Mouse (Mus musculus): ENCODE measurements around the gene Trim72.
"Not testable (repeated sequence)": the region's sequence is repeated elsewhere in the genome, so short reads cannot be mapped to it uniquely, and the experiment has no call there.

Trim72 gene

DNA sequence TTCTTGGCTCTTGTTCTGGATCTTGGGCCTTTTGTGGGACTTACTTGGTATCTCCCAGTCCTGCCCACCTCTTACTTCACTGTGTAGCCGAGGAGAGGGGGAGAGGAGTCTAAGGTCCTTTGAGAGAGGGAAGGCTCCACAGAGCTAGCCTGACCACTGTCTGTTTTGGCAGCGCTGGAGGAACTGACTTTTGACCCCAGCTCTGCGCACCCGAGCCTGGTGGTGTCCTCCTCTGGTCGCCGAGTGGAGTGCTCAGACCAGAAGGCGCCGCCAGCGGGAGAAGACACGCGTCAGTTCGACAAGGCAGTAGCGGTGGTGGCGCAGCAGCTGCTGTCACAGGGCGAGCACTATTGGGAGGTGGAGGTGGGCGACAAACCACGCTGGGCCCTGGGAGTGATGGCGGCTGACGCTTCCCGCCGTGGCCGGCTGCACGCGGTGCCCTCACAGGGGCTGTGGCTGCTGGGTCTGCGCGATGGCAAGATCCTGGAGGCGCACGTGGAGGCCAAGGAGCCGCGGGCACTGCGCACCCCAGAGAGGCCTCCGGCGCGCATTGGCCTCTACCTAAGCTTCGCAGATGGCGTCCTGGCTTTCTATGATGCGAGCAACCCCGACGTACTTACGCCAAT lies 6.1 kb downstream of the Trim72 start:
- DNase-seq (ENCODE audit: low spot score), result no peak

DNA sequence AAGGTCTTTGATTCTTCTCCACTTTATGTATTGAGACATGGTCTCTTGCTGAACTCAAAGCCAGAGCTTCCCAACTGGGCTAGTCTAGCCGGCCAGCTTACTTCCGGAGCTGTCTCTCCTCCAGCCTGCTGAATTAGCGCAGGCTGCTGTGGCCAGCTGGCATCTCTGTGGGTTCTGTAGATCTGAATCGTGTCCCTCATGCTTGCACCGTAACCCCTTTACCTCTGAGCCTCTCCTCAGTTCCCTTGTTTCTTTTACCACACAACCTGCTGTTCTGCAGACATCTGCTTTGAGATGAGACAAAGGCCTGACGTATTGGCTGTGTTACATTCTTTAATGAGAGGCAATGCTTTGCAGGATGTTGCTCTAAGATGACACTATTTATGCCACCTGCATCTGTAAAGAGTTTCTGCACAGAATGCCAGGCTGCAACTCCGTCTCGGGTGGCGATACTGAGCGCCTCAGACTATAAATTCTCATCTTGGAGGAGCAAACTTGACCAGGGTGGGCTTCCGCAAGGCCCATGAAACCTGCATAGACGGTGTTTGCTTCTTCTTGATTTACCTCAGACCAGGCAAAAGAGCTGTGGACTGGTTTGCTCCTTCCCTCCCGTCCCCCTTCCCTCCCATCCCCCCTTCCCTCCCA lies 8.5 kb downstream of the Trim72 start:
- DNase-seq (ENCODE audit: low spot score), result no peak

DNA sequence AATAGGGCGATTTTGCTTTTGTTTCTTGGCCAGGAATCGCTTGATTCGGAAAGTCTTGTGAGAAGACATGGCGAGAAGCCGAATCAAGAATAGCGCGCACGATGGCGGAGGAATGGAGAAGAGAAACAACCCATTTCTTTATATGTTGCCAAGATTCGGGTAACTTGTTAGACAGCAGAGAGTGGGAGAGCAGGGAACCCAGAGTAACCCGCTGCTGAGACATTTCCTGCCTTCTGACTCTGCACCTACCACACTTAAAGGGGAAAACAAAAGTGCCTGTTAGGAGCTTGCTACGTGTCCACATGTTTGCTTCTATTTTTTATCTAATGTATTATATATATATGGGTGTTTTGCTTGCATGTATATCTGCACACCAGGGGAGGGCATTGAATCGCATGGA lies 9.4 kb downstream of the Trim72 start:
- DNase-seq (ENCODE audit: low spot score), result no peak

DNA sequence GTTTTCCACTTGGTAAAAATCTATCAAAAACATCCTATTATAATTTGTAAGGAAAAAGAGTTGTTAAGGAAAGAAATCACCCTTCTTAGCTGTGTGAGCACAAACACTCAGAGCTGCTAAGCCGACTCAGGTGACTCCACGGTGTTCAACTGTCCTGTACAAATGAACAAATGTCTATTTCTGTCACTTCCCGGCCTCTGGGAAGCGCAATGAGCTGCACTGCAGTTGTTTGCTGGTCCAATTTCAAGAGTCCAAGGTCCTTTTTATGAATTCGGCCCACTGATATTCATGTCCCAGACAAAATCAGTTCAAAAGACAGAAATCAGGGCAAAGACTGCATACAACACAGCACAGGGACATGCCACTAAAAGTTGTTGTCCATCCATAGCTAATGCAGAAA lies 12.4 kb downstream of the Trim72 start:
- DNase-seq (ENCODE audit: low spot score), result not testable (repeated sequence)

DNA sequence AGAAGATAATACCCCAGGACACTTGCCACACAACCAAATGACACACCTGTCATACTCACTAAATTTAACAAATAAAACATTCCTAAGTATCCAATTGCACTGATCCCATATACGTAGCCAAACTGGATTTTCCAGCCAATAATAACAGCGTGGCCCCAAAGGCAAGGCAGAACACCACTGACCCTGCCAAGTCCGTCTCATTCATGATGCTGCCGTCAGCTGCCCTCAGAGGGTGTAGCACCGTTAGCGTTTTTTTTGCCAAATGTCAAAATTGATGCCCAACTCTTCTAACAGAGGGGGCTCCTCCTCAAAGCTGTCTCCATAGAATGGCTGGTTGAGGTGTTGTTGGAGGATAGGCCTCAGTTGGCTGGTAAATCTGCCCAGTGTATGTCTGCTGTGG lies 12.9 kb downstream of the Trim72 start:
- DNase-seq (ENCODE audit: low spot score), result no peak

DNA sequence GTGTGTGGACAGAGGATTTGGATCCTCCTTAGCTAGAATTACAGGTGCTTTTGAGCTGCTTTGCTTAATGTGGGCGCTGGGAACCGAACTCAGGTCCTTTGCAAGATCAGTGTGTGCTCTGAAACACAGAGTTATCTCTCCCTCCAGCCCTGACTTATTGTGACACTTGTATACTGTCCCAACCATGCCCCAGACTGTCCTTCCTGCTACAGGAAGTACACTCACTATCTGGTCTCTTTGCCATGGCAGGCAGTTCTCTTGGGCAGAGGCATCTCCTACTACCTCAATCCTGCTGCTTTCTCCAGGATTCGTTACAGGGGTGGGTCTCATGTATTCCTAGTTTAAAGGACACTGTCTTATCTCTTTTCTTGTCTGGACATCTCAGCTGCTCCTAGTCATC lies 14.5 kb downstream of the Trim72 start:
- no peak for DNase-seq (ENCODE audit: low spot score)

DNA sequence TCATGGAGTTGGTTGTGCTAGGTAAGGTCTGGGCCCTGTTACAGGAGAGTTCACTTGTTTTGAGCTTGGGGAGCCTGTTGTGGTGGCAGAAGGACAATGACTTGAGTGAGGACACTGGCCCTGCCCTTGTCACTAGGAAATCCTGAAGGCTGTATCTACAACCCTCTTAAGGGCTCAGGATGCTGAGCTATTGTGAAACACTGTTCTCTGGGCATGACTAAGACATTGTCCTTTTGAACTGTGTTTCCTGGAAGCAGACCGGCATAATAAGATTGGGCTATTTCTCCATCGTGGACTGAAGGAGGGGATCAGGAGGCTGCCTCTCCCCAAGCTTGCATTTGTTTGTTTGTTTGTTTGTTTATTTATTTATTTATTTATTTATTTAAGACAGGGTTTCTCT lies 15.4 kb downstream of the Trim72 start:
- DNase-seq (ENCODE audit: low spot score), result no peak

DNA sequence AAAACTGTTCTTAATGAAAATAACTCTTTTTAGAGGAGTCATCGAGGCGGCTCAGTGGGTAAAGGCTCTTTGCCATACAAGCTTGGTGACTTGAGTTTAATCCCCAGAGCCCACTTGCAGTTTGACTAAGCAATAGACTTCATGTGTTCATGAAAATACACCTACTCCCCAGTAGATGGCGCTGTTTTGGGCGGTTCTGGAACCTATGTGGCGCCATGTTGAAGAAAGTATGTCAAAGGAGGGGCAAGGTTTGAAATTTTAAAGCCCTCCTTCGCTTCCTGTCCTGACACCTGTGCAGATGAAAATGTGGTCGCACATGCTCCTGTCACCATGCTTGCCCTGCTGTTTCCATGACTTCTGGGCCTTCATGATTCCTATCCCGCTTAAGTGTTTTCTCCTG lies 19.2 kb downstream of the Trim72 start:
- DNase-seq (ENCODE audit: low spot score), result no peak

DNA sequence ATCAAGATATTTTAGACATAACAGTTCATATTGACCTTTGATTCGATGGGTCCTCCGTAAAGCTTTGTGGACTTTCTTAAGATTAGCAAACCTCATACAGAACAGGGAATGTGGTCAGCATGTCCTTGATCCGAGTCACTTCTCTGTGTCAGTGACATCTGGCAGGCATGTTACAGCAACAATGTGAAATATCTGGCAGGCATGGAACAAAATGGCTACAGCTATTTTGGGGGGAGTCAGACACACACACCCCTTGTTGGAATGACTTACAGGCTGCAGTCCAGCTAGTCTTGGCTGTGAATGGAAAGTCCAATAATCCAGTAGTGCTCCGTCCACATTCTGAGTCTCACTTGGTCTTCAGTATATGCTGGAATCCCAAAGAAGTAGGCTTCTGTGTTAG lies 19.8 kb downstream of the Trim72 start:
- no peak for DNase-seq (ENCODE audit: low spot score)

DNA sequence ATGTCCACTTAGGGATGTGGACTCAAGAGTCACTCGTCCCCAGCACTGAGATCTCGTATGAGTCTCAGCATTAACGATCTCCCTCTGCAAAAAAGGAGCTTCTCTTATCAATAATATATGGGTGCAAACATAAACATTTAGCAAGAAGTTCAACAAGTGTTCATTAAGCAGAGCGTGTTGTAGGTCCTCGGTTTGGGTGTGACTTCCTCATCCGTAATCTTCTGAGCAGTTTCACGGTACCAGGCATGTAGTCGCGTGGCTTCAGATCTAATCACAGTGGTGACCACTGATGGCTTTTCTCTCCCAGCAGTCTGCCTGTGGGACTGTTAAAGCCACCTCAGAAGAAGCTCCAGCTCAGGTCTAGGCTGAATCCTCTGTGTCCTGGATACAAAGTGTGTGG lies 20.6 kb downstream of the Trim72 start:
- no peak for DNase-seq (ENCODE audit: low spot score)

DNA sequence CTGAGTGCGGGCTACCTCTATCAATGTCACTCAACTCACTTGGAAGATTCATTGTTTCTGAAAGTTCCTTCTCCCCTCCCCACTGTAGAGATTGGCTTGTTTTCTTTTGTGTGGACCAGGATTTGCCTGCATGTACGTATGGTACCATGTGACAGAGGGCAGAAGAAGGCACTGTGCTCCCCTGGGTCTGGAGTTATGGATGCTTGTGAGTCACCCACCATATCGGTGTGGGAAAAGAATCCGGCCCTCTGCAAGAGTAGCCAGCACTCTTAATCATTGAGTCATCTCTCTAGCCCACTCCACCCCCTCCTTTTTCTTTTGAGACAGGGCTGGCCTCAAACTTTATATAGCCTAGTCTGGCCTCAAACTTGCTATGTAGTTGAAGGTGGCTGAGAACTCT lies 21.2 kb downstream of the Trim72 start:
- no peak for DNase-seq (ENCODE audit: low spot score)

DNA sequence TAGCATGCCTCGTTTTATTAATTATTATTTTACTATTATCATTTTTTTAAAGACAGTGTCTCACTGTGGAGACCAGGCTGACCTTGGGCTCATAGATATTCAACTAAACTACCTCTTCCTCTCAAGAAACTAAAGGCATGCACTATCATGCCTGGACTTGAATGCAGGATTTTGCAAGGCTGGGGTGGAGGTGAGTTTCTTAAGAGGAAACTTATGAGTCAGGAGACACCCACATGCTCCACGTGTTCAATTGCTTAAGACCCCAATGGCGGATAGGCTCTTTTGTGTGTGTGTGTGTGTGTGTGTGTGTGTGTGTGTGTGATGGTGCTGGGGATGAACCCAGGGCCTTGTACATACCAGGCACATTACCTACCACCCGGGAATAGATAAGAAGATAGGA lies 21.6 kb downstream of the Trim72 start:
- DNase-seq (ENCODE audit: low spot score), result no peak

DNA sequence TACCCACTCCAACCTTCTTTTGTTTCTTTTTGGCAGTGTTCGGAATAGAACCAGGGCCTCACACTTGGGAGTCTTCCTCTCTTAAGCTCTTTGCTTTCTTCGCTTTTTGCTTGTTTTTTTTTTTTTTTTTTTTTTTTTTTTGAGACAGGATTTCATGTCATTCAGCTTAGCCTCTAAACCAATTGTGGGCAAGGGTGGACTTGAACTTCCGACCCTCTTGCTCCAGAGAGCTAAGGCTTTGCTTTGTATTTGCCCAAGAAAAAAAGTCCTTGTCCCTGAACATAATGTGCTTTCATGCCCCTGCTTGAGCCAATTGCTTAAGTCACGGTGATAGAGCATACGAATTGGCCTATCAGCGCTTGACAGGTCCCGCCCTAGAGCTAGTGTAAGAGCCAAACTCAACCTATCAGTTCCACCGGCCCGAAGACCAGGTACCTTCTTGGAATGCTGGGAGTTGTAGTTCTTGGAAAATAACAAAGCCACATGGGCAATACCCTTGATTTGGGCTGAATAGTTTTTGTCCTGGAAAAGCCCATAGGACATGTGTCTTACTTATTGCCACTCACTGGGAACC lies 27.7 kb downstream of the Trim72 start:
- DNase-seq (ENCODE audit: low spot score), result no peak

DNA sequence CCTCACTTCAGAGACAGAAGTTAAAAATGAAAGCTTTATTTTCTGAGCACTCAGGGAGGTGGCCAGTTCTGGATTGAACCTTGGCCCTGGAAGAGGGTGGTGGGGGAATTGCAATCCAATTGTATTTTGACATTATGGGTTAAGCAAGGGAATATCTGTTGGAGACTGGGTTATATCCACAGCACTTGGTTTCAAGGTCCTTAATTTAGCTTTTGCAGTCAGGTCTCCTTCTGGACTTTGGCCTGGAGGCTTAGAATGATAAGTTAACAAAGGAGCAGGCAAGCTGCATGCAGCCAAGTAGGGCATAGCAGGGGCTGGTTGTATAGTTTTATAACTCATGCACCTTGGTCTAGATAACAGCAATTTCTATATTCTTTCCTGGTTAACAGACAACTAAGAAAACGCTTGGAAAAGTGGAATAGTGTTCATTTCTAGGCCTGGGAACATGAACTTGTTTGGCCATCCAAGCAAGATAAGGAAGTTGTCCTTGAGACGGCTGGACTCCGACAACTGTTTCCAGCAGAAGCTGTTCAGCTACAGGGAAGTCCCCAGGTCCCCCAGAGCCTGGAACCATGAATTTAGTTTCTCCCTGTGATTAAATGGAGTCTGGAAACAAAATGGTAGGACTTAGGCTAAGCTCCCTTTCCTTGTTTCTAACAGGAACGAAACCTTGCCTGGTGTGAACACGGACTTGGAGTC lies 28.7 kb downstream of the Trim72 start:
- DNase-seq (ENCODE audit: low spot score), result no peak

DNA sequence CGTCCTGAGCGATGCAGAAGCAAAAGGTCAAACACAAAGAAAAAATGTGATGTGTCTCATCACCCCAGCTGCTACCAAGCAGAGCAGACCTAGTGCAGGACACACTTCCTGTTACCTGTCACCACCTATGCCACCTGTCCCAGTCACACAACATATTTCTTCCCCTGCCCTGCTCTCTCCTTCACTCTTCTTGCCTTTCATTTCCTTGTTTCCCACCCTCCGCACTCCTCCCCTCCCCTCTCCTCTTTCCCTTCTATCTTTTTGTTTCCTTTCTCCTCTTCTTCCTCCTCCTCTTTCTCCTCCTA lies 29.2 kb downstream of the Trim72 start:
- no peak for DNase-seq (ENCODE audit: low spot score)

DNA sequence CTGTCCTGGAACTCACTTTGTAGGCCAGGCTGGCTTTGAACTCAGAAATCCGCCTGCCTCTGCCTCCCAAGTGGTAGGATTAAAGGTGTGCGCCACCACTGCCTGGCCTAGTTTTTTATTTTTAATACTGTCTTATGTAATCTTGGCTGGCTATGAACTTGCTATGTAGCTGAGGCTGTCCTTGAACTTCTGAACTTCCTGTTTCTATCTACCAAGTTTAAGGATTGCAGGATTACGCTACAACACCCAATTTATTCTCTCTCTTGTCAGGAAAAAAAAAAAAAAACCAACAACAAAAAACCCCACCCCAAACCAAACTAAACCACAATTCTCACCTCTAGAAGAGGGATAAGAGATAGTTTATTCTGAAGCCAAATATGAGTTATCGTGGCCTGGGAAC lies 29.9 kb downstream of the Trim72 start:
- no peak for DNase-seq (ENCODE audit: low spot score)

DNA sequence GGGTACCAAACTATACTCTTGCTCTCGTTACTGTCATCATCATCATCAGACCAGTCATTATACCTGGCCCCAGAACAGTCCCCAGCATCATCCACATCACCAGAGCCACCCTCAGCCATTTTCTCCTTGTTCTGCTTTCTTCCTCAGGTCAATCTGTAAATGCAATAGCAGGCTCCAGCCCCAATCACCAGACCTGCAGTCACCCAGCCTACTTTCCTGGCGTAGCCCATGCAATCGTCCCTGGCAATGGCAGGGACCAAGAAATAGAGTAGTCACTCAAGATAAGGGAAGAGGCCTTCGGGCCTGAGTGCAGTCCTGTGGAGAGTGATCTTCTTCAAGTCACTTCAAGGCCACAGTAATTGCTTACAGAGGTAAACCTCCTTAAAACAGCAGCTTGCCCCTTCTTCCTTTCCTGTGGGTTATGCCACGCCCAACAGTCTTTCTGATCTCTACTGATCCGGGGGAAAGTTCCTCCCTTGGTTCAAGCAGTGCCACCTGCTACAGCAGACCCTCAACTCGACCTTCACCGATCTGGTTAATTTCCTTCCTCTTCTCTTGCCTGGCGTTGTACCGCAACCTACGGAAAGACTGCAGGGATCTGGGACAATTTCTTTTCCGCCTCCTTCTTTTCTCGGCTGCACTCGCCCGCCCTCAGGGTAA lies 38.5 kb downstream of the Trim72 start:
- DNase-seq (ENCODE audit: low spot score), result not testable (repeated sequence)

DNA sequence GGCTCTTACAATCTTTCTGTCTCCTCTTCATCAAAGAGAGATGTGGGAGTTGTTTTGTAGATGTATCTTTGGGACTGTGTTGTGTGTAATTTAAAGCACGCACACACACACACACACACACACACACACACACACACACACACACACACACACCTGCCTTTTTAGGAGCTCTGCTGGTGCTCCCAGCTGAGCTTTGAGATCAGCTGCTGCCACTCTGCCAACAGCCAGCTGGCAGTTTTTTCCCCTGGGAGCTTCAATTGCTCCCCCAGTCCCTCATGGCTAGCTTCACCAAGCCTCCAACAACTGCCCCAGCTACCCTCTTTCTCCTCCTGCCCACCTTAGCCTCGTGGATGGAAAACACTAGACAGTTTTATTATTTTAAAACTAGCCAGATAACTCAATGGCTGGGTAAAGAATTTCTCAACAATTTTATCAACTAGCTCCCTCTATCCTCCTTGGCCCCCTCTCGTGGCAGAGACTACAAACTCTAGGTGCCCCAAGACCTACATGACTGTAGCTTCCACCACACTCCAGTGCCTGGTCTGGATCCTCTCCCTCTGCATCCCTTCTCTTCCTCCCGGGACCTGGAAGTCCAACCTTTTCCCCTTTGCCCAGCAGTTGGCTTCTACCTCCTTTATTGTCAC lies 40.5 kb downstream of the Trim72 start:
- peak; percentile 16 for DNase-seq (ENCODE audit: low spot score)

DNA sequence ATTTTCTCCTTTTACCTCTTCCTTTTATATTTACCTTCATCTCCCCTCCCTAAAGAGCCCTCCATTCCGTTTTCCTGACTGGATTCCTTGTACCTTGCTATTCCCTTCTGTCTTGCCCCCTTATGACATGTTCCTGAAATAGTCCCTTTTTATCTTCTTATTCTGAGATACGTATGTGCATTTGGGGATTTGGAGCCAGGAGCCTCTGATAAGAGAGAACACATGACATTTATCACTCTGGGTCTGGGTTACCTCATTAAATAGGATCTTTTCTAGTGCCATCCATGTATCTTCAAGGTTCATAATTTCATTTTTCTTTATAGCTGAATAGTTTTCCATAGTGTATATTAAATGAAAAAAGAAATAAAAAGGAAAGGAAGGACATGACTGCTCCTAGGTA lies 41.9 kb downstream of the Trim72 start:
- no peak for DNase-seq (ENCODE audit: low spot score)

DNA sequence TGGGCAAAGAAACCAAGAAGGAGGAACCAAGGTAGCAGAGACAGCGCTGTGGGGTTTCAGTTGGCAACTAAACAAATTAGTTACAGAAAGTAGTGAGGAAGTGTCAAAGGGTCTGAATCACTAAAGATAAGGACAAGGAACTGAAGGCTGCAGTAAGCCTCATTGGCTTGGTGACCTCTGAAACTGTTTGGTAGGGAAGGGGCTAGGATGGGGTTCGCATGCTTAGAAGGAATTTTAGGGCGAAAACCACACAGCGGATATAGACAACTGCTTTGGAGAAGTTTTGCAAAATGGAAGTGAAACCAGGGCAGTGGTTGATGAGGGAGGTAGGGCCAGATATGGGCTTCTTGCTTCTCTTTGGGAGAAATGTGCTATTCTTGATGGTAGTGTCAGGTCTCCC lies 45.1 kb downstream of the Trim72 start:
- DNase-seq (ENCODE audit: low spot score), result no peak

DNA sequence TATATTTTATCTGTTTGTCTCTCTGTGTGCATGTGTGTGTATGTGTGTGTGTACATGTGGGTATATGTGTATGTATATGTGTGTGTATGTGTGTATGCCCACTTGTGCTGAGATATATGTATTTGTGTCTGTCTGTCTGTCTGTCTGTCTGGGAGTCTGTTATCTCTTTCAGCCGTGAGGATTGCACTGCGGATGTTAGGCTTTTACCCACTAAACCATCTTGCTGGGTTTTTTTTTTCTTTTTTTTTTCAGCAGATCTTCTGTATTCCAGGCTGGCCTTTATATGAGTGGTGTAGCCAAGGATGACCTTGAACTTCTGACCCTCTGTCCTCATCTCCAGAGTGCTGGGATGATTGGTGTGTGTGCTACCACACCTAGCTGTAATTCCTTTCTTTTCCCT lies 45.5 kb downstream of the Trim72 start:
- DNase-seq (ENCODE audit: low spot score), result no peak

DNA sequence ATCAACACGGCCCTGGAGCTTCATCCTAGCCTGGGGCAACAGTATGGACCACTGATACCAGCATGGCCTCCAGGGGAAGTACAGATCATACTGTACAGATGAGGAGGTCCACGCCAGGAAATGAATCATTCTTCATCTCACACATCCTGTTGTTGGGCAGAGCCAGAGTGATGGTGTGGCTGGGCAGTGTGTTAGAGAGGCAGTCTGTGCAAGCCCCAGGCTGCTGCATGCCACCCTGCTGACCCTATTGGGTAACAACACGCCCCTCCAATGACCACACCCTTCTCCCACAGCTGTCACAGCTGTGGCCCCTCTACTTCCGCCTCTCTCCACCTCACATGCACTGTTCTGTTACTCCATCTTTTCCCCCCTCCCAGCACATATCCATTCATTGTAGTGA lies 47.0 kb downstream of the Trim72 start:
- DNase-seq (ENCODE audit: low spot score), result no peak

DNA sequence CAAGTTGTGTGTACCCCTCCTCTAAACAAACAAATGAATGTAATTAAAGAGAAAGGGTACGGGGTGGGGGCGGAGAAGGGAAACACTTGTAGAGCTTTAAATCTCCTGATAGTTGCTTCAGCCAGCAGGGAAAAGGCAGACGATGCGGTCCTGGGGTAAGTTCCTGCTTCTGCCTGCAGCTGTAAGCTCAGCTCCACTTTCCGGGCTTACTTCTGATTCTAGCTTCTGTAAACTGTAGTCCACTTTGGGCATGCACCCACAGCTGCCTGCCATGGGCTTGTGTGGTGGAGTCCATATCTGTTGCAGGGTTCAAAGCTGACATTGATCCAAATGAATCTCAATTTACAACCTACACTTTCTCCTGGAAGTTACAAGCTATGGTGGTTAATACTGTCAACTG lies 49.3 kb downstream of the Trim72 start:
- no peak for DNase-seq (ENCODE audit: low spot score)
